Mouse (Mus musculus) small intestine, adult 2 months (tissue): ENCODE results near the gene Gpm6a. TPM values are rescaled to one million over a fixed set of nuclear protein-coding genes. Genes with fewer than 3 reads are reported as not detected.

Source experiments
- H3K27ac ChIP-seq: fragments of 200-500 bp; 2 replicates; pipeline ENCODE4 v1.5.1; 2012; ENCODE audit warnings: low read depth, low read length, control low read depth, inconsistent platforms; ENCODE audit not compliant: insufficient read depth
- H3K27me3 ChIP-seq: fragments of 200-500 bp; 2 replicates; pipeline ENCODE4 v1.6.1; 2012; ENCODE audit warnings: mild to moderate bottlenecking, moderate library complexity, low read length, inconsistent platforms; ENCODE audit not compliant: control insufficient read depth, insufficient read depth
- H3K36me3 ChIP-seq: fragments of 200-500 bp; 2 replicates; pipeline ENCODE4 v1.6.1; 2012; ENCODE audit warnings: mild to moderate bottlenecking, low read length, control low read depth, inconsistent platforms; ENCODE audit not compliant: control insufficient read depth, insufficient read depth
- H3K4me1 ChIP-seq: fragments of 200-500 bp; 2 replicates; pipeline ENCODE4 v1.6.1; 2012; ENCODE audit warnings: low read length, inconsistent platforms, mixed read lengths; ENCODE audit not compliant: control insufficient read depth, insufficient read depth, insufficient read length
- H3K4me3 ChIP-seq: fragments of 200-500 bp; 2 replicates; pipeline ENCODE4 v1.5.1; 2012; ENCODE audit warnings: low read depth, mild to moderate bottlenecking, control low read depth, inconsistent platforms, low read length, moderate library complexity
- CTCF ChIP-seq: fragments of 200-500 bp; IDR thresholded peaks from 2 replicates; pipeline ENCODE4 v1.5.1; 2012; ENCODE audit warnings: low read depth, mild to moderate bottlenecking, control low read depth, inconsistent platforms, low read length, moderate library complexity, mixed read lengths; ENCODE audit not compliant: insufficient replicate concordance, insufficient read length; ENCODE audit errors: extremely low read depth
- POLR2A ChIP-seq: fragments of 200-500 bp; IDR thresholded peaks from 2 replicates; pipeline ENCODE4 v1.6.1; 2012; ENCODE audit warnings: low read depth, mild to moderate bottlenecking, control low read depth, inconsistent platforms, low read length, moderate library complexity
- WGBS: fragments of 180-500 bp; shearing (Covaris S2); methylation state at CpG from one replicate; pipeline ENCODE4 v1.1.7; 2018; 5-methylcytosine and 5-hydroxymethylcytosine counted together
- polyA plus RNA-seq: library from polyadenylated mRNA; depleted of rRNA; stranded (reverse); fragments of >200 nt; gene quantifications from 2 replicates; pipeline ENCODE4 v1.2.3, GENCODE M21; 2012; rRNA removed

The Gpm6a gene
- polyA plus RNA-seq, 1 experiment = 0.04 TPM

DNA sequence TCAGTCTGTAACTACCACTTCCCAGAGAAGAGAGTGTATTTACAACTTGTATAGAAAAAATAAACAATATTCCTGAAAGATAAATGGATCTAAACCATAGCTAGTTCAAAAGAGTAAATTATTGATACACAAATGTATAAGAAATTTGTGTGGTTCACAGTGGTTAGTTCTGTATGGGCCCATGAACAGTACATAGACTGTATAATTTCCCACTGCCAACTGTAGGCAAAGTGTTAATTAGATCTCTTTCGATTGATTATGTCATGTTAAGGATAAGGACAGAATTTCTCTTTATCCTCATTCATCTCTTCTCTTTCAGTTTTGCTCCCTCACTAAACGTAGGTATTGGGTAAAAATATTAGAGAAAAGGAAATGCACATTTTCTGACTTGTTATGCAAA is 148.4 kb downstream of the Gpm6a start:
- Histone ChIP-seq H3K27me3 (no peaks in the 10 kb centered on the region), H3K27ac (no peak overlapping the region)
- 61% methylated on average over 2 of the region's 2 CpGs for WGBS

DNA sequence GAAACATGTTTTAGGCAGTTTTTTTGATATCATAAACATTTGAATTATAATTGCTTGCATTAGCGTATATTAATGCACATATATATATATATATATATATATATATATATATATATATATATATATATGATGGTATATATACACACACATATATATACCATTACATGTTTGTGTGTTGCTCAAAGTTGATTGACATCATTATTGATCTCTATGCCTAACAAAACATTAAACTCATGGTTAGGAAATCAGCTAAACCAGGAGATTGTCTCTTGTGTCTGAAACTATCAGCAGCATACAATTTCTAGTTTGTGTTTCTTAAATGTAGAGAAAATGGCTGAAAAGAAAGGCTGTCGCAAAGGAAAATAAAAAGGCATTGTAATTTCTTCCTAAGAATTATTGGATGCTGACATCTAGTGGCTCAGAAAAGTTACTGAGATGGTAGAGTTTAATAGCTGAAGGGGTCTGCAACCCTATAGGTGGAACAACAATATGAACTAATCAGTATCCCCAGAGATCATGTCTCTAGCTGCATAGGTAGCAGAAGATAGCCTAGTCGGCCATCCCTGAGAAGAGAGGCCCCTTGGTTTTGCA is 149.3 kb downstream of the Gpm6a start:
- Histone ChIP-seq H3K36me3 (no peaks in the 10 kb centered on the region), H3K4me1 (no peaks in the 10 kb centered on the region), H3K27me3 (no peaks in the 10 kb centered on the region), H3K4me3 (no peak overlapping the region), H3K27ac (no peak overlapping the region)
- no peak for TF ChIP-seq POLR2A
- no peak for TF ChIP-seq CTCF
- WGBS = 50% methylated on average over 3 of the region's 3 CpGs

More for the DNA sequence above, 148.4 kb downstream of the Gpm6a start:
- Histone ChIP-seq H3K4me3 (no peak overlapping the region), H3K4me1 (no peaks in the 10 kb centered on the region), H3K36me3 (no peaks in the 10 kb centered on the region)
- no peak for TF ChIP-seq POLR2A
- no peak for TF ChIP-seq CTCF

Other genes with a start within 250 kb of the Gpm6a start
- 0.05 and 0.09 TPM in 2 replicates for gene Wdr17, start 67.7 kb upstream of the Gpm6a start, polyA plus RNA-seq